Mouse (Mus musculus) ES-Bruce4 (cell line): ENCODE data around the gene Mcoln2.

ENCODE experiments used
- CTCF ChIP-seq: IDR thresholded peaks from one replicate; pipeline ENCODE4 v1.8.1; 2011; ENCODE audit warnings: low read depth, low read length
- POLR2A ChIP-seq: IDR thresholded peaks from one replicate; pipeline ENCODE4 v1.8.1; 2011; ENCODE audit warnings: low read length; ENCODE audit not compliant: insufficient read depth

DNA sequence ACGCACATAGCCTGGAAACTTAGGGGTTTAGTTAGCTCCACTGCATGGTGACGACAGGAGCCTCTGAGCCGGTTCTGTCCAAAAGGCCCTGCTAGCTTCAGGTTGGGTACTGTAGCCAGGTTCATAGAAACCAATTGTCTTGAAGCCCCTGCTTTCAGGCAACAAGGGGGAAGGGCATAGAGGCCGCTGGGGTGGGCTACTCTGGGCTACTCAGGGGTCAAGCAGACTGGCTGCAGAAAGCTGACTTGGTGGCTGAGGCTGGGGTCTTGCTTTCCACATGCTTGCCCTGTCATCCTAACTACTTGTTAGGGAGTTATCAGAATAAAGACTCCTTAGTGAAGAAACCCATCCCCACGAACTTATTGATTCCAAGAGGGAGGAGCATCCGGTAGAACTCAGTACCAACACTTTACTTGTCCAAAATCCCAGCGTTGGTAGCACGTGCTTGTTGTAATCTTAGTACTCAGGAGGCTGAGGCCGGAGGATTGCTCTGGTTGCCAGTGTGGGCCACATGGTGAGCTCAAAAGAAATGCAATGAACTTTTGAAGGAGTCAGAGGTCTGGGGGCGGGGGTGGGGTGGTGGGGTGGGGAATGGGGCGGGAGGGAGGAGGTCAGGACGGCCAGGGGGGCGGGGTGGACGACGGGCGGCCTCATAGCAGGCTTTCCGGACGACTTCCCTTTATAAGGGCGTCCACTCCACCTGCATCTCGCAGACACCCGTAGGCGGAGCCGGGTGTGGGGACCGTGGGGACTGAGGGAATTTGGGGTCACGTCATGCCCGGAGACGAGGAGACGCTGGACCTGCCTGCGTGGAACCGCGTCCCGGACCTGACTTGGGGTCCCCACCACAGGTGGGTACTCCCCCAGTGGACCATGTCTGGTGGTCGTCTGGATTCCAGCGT is at the start of gene Mcoln2:
- TF ChIP-seq POLR2A (no peak), CTCF (no peak)
